Mouse (Mus musculus) neural tube, embryonic 12.5 days (tissue): Measurements from ENCODE around the gene Chka. TPM values are rescaled to one million over a fixed set of nuclear protein-coding genes. Genes with fewer than 3 reads are reported as not detected.

Experiments used
- polyA plus RNA-seq: library from polyadenylated mRNA; unstranded; fragments of >200 nt; fragmentation: Nextera tagmentation; extraction: Ambion mirVana; gene quantifications from 2 replicates; pipeline ENCODE4 v1.2.1, GENCODE M21; 2016

Gene Chka
- polyA plus RNA-seq, 1 experiment from 2014 or later: 62.7 TPM

Other genes starting within 250 kb of the Chka start
- gene Lrp5, start 165.2 kb upstream of the Chka start, polyA plus RNA-seq: 2.7 and 2.8 TPM in 2 replicates
- 33.9 and 35.6 TPM in 2 replicates for gene 1810055G02Rik, start 143.5 kb upstream of the Chka start, polyA plus RNA-seq
- 53.1 and 55.3 TPM in 2 replicates for gene Kmt5b, start 84.4 kb upstream of the Chka start, polyA plus RNA-seq
- gene Tcirg1, start 55.4 kb downstream of the Chka start, polyA plus RNA-seq: 19.7 and 22.0 TPM in 2 replicates
- 226 and 234 TPM in 2 replicates for gene Ndufs8, start 61.0 kb downstream of the Chka start, polyA plus RNA-seq
- gene Aldh3b1, start 78.0 kb downstream of the Chka start, polyA plus RNA-seq: 0.84 and 0.87 TPM in 2 replicates
- 8.4 and 11.1 TPM in 2 replicates for gene Unc93b1, start 83.4 kb downstream of the Chka start, polyA plus RNA-seq
- not detected in 2 replicates for gene Aldh3b3, start 106.9 kb downstream of the Chka start, polyA plus RNA-seq
- gene Aldh3b2, start 120.6 kb downstream of the Chka start, polyA plus RNA-seq: 0.65 and 0.68 TPM in 2 replicates
- 2.8 and 3.2 TPM in 2 replicates for gene Acy3, start 134.8 kb downstream of the Chka start, polyA plus RNA-seq
- gene Tbx10, start 141.0 kb downstream of the Chka start, polyA plus RNA-seq: not detected in 2 replicates
- gene Nudt8, start 148.8 kb downstream of the Chka start, polyA plus RNA-seq: 20.6 and 22.8 TPM in 2 replicates
- gene Gm49405, start 148.9 kb downstream of the Chka start, polyA plus RNA-seq: 4.3 TPM in 2 replicates
- 4.5 and 6.0 TPM in 2 replicates for gene Doc2g, start 151.5 kb downstream of the Chka start, polyA plus RNA-seq
- 201 and 209 TPM in 2 replicates for gene Ndufv1, start 161.0 kb downstream of the Chka start, polyA plus RNA-seq
- 349 and 353 TPM in 2 replicates for gene Gstp1, start 186.2 kb downstream of the Chka start, polyA plus RNA-seq
- 1.8 and 2.8 TPM in 2 replicates for gene Gstp2, start 194.2 kb downstream of the Chka start, polyA plus RNA-seq
- gene Gstp3, start 207.8 kb downstream of the Chka start, polyA plus RNA-seq: not detected in 2 replicates
- gene Cabp2, start 229.8 kb downstream of the Chka start, polyA plus RNA-seq: not detected in 2 replicates
- 73.6 and 75.9 TPM in 2 replicates for gene Cdk2ap2, start 245.4 kb downstream of the Chka start, polyA plus RNA-seq
- gene Pitpnm1, start 248.2 kb downstream of the Chka start, polyA plus RNA-seq: 26.2 and 27.8 TPM in 2 replicates